Mouse (Mus musculus): ENCODE data around the gene Pitpna.
A peak's percentile ranks its signal among the peaks of the same experiment; 100 is the strongest.
"Not testable (repeated sequence)": the region's sequence is repeated elsewhere in the genome, so short reads cannot be mapped to it uniquely, and the experiment has no call there.

Gene Pitpna

DNA sequence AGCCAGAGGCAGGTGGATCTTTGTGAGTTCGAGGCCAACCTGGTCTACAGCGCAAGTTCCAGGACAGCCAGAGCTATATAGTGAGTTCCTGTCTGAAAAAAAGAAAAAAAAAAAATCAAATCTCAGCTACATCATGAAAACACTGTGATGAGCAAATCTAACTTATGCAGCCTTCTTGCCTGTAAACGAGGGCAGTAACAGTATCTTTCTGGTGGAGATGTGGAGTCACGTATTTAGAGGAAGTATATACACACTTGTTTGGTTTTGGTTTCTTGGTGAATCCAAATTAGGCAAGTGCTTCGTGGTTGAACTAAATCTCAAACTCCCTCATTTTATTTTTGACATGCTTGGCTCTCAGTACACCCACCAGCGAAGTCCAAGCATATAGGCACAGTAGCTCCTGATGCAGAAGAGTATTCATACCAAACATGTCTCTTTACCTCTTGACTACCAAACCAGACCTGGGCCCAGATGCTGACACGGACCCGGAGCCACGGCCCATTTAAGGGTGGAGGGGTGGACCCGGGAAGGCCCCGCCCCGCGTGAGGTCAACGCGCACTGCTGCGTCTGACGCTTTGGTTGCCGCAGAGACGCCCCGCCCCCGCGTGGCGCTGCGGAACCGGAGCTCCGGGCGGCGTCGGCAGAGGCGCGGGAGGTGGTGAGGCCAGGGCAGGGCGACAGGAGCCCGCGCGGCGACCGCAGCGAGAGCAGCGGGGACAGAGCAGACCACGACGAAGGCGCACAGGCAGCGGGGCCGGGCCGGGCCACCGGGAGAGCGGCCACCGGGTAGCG is at the start of gene Pitpna:
Pitpna (plus strand) TSS at position 605 of the 792 bp plus-strand sequence.
- peak; percentile 85 to 94 for DNase-seq (ENCODE audit: low spot score in 2 of 2)

DNA sequence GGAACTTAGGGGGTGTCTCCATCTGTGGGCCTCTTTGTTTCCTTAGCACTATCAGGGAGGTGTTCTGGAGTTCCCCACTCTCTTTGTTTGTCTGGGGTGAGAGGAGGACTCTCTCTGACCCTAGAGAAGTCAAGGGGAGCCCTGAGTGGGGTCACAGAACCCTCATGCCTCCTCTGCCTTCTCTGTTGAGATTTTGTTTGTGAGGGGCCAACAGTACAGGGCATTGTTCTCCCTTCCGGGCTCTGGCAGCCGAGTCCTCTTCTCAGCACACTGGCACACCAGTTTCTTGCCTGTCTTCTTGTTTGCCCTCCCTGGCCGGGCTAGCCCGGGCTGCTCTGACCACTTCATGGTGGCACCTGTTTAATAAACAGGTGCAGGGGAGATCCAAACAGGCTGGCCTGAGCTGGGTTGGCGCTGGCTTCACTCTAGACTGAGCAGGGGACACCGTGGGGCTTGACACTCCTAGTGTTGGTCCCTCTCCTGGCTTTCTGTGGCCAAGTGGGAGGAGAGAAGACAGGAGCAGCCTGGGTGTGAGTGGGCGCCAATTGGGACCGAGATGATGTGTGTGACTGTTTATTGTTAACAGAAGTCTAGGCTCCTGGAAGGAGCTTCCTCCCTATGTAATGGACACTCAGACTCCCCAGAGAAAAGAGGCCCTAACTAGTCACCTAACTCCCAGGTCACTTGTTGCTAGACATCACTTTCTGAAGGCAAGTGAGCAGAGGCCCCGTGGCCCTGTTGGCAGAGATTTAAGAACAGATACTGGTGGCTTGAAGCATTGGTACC is 49.5 kb upstream of the Pitpna start:
- no peak for DNase-seq (ENCODE audit: low spot score in 2 of 2)

DNA sequence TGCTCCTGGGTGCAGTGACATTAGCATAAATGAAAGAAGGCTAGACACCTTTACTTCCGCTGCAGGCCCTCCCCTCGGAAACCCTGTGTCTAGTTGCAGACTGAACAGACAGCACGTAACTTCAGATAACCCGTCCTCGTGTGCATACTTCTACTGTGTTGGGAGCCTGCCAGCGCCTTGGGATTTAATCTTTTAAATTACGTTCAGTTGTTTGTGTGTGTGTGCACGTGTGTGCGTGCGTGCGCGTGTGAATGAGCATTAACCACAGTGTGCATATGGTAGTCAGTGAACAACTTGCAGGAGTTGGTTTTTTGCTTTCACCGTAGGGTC is 49.0 kb upstream of the Pitpna start:
- no peak for DNase-seq (ENCODE audit: low spot score in 2 of 2)

DNA sequence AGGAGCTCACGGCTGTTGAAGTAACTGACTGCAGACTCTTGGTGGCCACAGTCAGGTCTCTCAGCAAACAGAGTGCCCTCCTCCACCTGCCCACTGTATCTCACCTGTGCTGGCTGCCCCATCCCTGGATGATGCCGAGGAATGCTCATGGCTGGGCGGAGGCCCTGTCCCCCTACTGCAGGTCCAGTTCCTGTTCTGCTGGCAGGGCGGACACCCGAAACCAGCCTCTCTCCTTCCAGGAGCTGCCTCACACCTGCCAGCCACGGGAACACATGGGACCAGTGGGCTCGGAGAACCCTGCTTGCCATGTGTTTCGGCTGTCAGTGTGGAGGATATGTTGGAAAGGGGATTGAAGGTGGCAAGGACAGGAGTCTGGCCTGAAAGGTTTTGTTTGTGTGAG is 47.7 kb upstream of the Pitpna start:
- DNase-seq (ENCODE audit: low spot score in 2 of 2): no peak

DNA sequence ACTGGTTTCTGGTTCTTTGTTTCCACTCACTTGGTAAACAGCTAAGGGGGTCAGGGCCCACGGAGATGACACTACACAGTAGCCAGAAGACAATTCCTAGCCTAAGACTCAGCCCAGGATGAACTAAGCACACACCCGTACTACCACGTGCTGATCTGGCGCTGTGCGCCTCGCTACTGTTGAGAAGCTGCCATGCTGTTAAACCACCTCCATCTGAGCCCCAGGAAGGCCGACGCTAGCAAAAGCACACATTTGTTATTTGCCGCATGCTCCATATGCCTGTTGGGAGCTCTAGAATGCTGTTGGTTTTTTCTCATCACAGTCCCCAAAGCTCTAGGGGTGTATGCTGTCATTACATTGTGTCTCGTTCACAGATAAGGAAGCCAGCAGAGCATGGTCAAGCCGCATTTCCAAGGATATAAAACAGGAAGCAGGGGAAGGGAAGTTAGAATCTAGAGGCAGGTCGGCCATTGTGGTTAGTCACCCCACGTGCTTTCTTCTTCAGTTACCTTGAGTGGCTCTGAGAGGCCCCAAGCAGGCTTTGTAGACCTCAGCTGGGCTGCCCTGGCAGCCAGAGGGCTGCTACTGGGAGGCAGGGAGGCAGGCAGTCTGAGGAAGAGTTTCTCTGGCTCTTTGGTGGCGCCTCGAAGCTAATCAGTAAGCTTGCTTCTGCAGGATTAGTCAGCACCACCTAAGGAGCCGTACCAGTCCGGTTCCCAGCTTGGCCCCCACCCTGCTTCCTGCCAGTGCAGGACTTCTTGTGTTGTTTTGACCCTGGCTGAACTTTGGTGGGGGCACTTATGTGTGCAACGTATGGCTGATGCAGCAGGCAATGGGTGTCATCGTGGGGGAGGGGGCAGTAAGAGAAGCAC is 47.0 kb upstream of the Pitpna start:
- no peak for DNase-seq (ENCODE audit: low spot score in 2 of 2)

DNA sequence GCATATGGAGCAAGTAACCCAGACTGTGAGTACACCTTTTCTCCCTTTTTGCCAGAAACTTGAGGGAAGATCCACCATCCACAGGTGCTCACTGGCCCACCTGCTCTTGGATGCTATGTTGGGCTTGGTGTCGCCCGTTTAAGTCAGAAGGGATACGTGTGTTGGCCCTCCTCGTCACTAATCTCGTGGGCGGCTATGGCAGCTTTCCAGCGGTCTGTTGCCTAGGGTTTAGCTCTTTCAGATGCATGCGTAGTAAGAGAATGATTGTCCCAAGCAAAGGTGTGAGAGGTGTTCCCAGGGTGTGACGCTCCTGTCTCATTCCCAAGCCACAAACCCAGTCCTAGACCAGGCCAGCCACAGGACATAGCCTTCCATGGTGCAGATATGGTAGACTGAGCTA is 43.2 kb upstream of the Pitpna start:
- no peak for DNase-seq (ENCODE audit: low spot score in 2 of 2)

DNA sequence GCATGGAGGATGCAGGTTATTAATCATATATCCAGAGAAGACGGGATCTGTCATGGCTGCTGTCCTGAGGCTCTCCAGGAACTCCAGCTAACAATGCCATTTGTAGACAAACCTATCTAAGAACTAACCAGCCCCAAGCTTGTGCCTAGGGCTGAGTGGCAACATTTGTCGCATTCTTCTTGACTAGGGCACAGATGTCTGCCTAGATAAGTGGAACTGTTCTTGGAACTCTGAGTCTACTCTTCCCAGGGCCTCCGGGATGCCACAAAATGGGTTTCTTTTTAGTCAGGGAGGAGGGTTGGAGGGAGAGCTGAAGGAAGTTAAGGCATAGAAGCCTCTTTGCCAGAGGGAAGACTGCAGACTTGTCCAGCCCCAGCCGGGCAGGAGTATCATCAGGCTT is 41.8 kb upstream of the Pitpna start:
- DNase-seq (ENCODE audit: low spot score in 2 of 2): no peak

DNA sequence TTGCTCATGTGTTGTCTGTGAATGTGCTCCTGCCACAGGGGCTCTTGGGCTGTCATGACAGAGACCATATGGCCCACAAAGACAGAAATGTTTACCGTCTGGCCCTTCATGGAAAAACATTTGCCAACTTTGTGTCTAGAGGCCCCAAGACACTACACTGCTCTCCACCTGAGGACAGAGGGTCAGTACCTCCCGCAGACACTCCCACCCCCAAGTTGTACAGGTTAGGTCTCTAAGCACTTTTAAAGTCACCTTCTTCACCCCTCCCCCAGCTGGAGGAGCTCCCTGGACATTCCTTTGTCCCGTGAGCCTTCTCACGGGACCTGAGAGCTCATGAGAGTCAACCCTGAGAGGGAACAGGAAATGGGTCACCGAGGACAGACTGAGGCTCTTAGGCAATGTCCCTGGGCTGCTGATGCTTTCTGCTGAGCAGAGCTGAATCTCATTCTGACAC is 38.2 kb upstream of the Pitpna start:
- no peak for DNase-seq (ENCODE audit: low spot score in 2 of 2)

DNA sequence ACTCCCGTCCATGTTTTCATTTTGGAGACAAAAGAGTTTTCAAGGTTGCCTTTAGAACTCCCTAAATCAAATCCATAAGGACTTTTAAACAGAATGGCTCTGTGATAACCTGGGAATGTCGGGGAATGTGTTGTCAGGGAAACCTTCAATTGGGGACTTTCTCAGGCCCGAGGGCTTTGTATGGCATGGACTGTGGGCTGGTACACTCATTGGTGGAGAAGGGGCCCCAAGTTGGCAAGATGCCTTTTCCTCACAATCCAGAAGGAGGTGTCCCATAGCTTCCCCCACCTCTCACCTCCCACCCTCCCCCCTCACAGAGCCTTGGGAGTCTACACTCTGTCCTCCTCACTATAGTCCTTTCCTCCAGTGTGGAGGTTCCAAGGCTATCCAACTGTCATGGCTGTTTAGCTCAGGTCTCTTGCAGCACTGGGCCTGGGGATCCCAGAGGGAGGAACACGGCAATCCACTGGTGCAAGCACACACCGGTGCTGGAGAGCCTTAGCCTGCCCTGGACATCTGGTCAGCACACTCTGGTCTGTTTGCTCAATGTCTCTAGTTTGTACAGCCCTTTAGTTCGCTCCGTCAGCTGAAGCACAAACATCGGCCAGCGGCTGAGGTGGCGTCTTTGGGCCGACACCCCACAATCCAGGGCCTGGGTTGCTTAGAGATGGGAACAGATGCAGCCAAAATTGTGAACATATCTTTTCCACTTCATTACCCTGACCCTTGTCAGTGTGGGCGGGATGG is 37.5 kb upstream of the Pitpna start:
- no peak for DNase-seq (ENCODE audit: low spot score in 2 of 2)

DNA sequence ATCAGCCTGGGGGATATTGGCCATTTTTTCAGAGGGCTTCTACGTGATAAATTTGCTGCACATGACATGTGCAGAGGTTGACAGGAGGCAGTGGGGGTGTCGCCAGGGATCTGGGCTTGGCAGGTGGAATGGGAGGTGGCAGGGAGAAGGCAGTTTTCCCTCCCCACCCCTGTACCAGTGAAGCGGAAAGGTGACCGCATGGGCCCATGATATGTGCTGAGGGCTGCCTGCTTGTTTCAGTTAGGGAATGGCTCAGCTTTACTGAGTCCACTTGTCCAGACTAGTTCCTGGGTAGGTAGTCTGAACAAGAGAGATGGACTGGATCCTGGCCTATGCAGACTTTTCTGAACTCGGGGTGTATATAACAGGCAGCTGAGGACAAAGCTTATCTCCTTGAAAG is 36.6 kb upstream of the Pitpna start:
- DNase-seq (ENCODE audit: low spot score in 2 of 2): no peak

DNA sequence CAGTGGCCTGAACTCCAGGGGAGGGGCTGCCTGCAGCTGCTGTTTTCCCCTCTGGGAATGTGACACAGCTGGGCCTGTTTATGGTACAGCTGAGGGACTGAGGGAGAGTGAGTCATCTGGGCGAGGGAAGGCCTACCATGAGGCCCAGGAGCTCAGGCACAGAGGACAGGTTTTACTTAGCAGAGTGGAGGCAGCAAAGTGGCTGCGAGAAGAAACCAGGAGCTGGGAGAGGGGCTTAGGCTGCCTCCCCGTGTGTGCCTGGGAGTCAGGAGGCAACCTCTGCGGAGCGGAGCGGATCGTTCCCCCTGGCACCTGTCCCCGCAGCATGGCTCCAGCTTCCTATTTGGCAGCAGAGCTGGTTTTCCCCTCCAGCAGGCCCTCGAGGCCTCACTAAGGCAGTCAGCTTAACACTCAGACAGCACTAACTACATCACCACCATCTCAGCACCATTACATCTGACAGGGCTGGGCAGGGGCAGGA is 35.9 kb upstream of the Pitpna start:
- DNase-seq (ENCODE audit: low spot score in 2 of 2): no peak

DNA sequence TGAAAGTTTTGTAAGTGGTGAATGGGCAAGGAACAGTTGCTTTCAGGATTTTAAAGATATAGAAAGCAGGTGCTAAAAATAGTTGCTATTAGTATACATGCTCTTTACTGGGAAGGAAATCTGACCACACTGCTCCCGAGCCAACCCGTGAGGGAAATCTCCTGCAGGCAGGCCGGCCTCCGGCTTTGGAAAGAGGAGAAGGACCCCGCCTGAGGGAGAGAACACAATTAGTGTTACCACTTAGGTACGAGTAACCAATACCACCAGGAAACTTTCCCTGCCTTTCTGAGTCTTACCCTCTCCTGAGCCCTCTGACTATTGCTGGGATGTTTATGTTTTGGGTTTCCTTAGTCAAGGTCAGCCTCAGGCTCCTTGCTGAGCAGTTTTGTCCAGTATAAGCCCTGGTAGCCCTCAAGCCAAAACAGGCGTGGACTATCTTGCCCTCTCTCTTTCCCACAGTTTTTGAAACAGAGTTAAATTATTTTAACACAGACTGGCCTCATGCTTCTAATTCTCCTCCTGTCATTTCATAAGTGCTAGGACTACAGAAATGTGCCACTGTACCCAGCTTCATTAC is 34.9 kb upstream of the Pitpna start:
- DNase-seq (ENCODE audit: low spot score in 2 of 2): no peak

DNA sequence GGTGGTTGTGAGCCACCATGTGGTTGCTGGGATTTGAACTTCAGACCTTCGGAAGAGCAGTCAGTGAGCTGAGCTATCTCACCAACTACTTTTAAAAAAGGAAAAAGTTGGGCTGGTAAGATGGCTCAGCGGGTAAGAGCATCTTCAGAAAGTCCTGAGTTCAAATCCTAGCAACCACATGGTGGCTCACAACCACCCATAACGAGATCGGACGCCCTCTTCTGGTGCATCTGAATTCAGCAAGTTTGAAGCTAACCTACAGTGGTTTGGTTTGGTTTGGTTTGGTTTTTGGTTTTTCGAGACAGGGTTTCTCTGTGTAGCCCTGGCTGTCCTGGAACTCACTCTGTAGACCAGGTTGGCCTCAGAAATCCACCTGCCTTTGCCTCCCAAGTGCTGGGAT is 31.9 kb upstream of the Pitpna start:
- not testable (repeated sequence) for DNase-seq (ENCODE audit: low spot score in 2 of 2)

DNA sequence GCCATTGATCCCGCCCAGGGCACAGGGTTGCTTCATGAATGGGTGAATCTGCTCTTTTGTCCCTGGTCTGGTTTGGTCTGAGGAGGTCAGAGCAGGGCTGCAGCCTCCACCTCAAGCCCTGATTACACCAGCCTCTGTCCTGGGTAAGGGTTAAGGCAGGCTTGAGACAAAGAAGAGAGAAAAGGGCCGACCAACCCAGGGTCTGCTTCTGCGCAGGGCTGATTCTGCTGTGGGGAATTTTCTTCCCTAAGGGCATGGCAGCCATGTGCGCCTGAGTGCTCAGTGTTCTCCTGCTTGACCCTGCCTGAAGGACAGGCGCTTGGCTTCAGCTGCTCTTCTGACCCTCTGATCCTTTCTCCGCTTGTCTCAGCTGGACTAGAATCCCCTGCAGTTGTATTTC is 30.8 kb upstream of the Pitpna start:
- DNase-seq (ENCODE audit: low spot score in 2 of 2): no peak

DNA sequence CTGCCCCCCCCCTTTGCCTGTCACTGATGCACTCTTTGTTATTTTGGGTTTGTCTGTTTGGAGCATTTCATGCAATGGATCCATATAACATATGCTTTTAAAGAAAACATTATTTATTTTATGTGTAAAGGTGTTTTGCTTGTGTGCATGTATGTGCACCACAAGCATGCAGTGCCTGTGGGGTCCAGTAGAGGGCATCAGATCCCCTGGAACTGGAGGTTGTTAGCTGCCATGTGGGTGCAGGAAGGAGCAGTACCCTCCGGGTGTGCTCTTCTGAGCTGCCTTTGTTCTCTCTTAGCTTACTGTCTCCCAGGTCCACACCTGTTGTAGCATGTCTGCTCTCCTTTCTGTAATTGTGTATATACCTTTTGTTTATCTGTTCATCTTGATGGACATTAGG is 29.8 kb upstream of the Pitpna start:
- no peak for DNase-seq (ENCODE audit: low spot score in 2 of 2)

DNA sequence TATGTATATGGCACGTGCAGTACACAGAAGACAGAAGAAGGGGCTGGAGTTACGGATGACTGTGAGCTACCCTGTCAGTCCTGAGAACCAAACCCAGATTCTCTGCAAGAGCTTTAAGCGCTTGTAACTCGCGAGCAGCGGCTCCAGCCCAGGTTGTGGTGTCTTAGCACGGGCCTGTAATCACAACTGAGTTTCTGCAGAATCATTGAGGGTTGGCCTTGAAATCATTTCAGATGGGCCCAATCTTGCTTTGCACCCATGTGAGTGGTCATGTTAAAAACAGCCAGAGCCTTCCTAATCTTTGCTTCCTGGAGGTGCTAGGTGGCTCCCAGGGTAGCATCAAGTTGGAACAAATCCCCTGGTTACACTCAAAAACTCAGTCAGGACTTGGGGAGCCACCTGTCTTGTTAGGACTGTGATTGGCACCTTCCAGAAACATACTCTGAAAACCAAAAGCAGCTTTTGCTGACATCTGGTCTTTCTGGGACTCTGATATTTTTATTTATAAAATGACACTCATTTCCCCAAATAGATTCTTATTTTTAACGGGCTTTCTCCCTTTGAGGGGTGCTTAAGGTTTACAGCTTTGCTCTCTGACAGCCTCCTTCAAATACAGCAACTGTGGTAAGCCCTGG is 27.9 kb upstream of the Pitpna start:
- no peak for DNase-seq (ENCODE audit: low spot score in 2 of 2)

DNA sequence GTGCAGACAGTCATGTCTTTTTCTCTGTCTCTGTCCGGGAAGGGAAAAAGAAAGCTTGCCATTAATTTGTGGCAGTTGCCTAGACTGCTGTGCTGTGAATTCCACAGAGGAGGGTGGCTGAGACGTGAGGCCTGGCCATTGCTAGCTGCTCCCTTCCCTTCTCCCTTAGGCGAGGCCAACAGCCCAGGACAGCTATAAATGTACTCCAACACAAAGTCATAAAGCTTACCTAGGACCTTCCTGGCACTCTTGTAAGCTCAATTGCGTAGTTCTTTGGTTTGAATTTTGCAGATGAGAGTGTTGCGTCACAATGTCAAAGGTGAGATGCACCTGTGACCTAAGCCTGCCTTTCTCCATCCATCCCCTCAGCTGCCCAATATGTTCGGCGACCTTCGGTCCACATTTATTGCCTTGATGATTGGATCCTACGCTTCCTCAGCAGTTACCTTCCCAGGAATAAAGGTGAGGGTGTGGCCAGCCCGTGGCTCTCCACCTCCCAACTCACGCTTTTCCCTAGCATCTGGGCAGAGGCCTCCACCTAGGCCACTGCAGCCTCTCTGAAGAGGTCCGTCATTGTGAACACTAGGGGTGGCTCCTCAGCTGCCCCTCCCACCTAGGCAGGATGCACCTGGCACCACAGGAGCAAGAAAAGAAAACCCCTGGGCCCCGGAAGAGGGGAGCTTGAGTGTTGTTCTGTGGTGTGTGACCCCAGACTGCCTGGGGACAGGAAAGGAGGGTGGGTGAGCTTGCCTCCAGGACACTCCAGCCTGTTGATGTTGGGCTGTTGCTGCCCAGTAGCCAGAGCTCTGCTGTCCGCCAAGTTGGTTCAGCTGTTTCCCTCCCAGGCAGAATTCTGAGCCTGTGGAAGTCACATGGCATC is 27.1 kb upstream of the Pitpna start:
- DNase-seq (ENCODE audit: low spot score in 2 of 2): no peak

DNA sequence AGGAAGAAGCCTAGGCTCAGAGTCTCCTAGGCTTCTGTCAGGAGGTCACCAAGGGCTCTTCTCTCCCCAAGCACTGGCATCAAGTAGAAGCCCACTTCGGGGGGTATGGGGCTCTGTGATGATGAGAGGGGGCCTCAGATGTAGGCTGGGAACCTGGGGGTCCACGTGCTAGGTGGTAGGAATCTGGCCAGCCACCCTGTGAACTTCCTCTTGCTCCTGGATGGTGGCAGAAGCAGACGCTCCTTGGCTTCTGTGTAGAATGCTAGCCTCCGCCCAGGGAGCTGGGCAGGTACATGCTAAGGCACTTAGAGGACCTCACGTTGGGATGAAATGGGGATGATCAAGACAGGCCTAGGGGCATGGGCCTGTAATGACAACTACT is 26.5 kb upstream of the Pitpna start:
- no peak for DNase-seq (ENCODE audit: low spot score in 2 of 2)

DNA sequence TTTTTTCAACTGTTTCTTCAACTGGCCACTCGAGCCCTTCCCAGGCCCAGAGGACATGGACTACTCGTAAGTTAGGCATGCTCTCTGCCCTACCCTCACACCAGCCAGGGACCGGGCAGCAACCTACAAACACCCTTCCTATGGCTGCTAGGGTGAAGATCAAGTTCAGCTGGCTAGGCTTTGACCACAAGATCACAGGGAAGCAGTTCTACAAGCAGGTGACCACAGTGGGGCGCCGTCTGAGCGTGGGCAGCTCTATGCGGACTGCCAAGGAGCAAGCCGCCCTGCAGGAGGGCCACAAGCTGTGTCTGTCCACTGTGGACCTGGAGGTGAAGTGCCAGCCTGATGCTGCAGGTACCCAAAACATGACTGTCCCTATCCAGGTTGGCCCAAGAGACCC is 25.1 kb upstream of the Pitpna start:
- no peak for DNase-seq (ENCODE audit: low spot score in 2 of 2)

All from frontal cortex, postnatal 25 days (tissue).